ENCODE assay signal across 17 mouse cellular contexts in genomic region chr19:34796396-34796795, GRCm38 (mm10). TPM values are rescaled to one million over a fixed set of nuclear protein-coding genes. Genes with fewer than 3 reads are reported as not detected.
"Had no signal": no experiment of that assay in that cellular context is flagged by ENCODE, and none has a peak within 500 bp of the region (broad histone marks: within the 10 kb centered on the region; RNA-seq: fewer than 3 reads in every experiment).

No protein-coding gene starts in this region.

- H3K27me3 ChIP-seq: neural tube, embryonic 13.5 days; neural tube, embryonic 15.5 days; stomach, embryonic 15.5 days had no signal

- H3K36me3 ChIP-seq: neural tube, embryonic 13.5 days; neural tube, embryonic 15.5 days; stomach, embryonic 15.5 days had no signal

- DNase-seq: retina, postnatal 1 day; right cerebral cortex, adult 18-20 months; right cerebral cortex, postnatal 14 days; right cerebral cortex, postnatal 25 days; right cerebral cortex, postnatal 4 days; spleen, adult 18-20 months; thymus, adult 18-20 months; thymus, adult 2 months; thymus, postnatal 14 days; thymus, postnatal 25 days; thymus, postnatal 36 days; thymus, postnatal 4 days had no signal

- H3K4me3 ChIP-seq: neural tube, embryonic 13.5 days; neural tube, embryonic 15.5 days; stomach, embryonic 15.5 days had no signal

- H3K9me3 ChIP-seq: neural tube, embryonic 13.5 days; neural tube, embryonic 15.5 days; stomach, embryonic 15.5 days had no signal

- H3K4me1 ChIP-seq: neural tube, embryonic 13.5 days; neural tube, embryonic 15.5 days; stomach, embryonic 15.5 days had no signal

- H3K27ac ChIP-seq: neural tube, embryonic 13.5 days; neural tube, embryonic 15.5 days; stomach, embryonic 15.5 days; stomach, postnatal 0 days had no signal

- H3K9ac ChIP-seq: neural tube, embryonic 13.5 days; neural tube, embryonic 15.5 days; stomach, embryonic 15.5 days had no signal

- H3K4me2 ChIP-seq: neural tube, embryonic 13.5 days; neural tube, embryonic 15.5 days; stomach, embryonic 15.5 days had no signal

RNA-seq across cellular contexts. Expression of gene Slc16a12, which starts 49.3 kb away (rescaled TPM):
- total RNA-seq: neutrophil, adult 5-6 weeks had no signal
